Mouse (Mus musculus) heart, embryonic 15.5 days (tissue): ENCODE results near the gene Tcf7. TPM values are rescaled to one million over a fixed set of nuclear protein-coding genes. Genes with fewer than 3 reads are reported as not detected.

ENCODE experiments used
- ATAC-seq: fragments of 200-750 bp; cut with Nextera tagmentation; replicated peaks from 2 replicates; pipeline ENCODE4 v1.8.0; 2017; ENCODE audit warnings: low read depth, moderate TSS enrichment; ENCODE audit not compliant: insufficient number of reproducible peaks, insufficient read depth, low FRiP score
- H3K27ac ChIP-seq: fragments of 300-500 bp; sonication (generic); 2 replicates; pipeline ENCODE4 v1.5.1; 2015; ENCODE audit warnings: mild to moderate bottlenecking, inconsistent platforms
- H3K27me3 ChIP-seq: fragments of 300-500 bp; sonication (generic); 2 replicates; pipeline ENCODE4 v1.6.1; 2015; ENCODE audit warnings: inconsistent platforms
- H3K36me3 ChIP-seq: fragments of 300-500 bp; sonication (generic); 2 replicates; pipeline ENCODE4 v1.6.1; 2015; ENCODE audit warnings: mild to moderate bottlenecking, inconsistent platforms
- H3K4me1 ChIP-seq: fragments of 300-500 bp; sonication (generic); replicated peaks from 2 replicates; pipeline ENCODE4 v1.6.1; 2015; ENCODE audit warnings: inconsistent platforms
- H3K4me2 ChIP-seq: fragments of 300-500 bp; sonication (generic); 2 replicates; pipeline ENCODE4 v1.6.1; 2015; ENCODE audit warnings: inconsistent platforms, mild to moderate bottlenecking, moderate library complexity
- H3K4me3 ChIP-seq: fragments of 300-500 bp; sonication (generic); 2 replicates; pipeline ENCODE4 v1.5.1; 2015; ENCODE audit warnings: mild to moderate bottlenecking, inconsistent platforms
- H3K9ac ChIP-seq: fragments of 300-500 bp; sonication (generic); 2 replicates; pipeline ENCODE4 v1.6.1; 2015; ENCODE audit warnings: mild to moderate bottlenecking, inconsistent platforms
- H3K9me3 ChIP-seq: fragments of 300-500 bp; sonication (generic); replicated peaks from 2 replicates; pipeline ENCODE4 v1.6.1; 2016; ENCODE audit warnings: inconsistent platforms
- WGBS: fragments of 180-500 bp; shearing (Covaris S2); methylation state at CpG from one replicate; pipeline ENCODE4 v1.1.7; 2015; ENCODE audit warnings: mixed read lengths; 5-methylcytosine and 5-hydroxymethylcytosine counted together
- polyA plus RNA-seq: library from polyadenylated mRNA; unstranded; fragments of >200 nt; fragmentation: Nextera tagmentation; extraction: Ambion mirVana; gene quantifications from 2 replicates; pipeline ENCODE4 v1.2.1, GENCODE M21; 2015

Gene Tcf7
- polyA plus RNA-seq, 1 experiment from 2014 or later = 5.0 TPM

DNA sequence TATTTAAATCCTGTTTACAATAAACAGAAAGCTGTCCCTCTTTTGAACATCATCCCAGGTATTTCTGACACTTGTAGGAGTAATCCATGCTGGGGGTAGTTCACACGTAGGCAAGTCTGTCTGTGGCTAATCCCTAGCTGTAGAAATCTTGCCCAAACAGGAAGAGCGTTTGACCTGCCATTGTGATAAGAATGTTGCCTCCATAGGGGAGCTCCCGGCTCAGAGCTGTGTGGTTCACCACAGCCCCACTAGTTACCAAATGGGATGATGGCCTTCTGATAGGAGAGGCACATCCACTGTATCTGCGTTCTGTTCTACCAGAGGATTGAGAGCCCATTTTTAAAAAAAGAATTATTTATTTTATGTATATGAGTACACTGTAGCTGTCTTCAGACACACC is 22.5 kb upstream of the Tcf7 start:
- Histone ChIP-seq H3K27ac (no peak overlapping the region), H3K36me3 (no peaks in the 10 kb centered on the region), H3K9ac (no peak overlapping the region), H3K27me3 (no peaks in the 10 kb centered on the region), H3K4me2 (no peak overlapping the region), H3K9me3 (no peaks in the 10 kb centered on the region), H3K4me1 (no peaks in the 10 kb centered on the region), H3K4me3 (no peak overlapping the region)
- ATAC-seq = no peak
- whole genome bisulfite sequencing = 34% methylated on average over 4 of the region's 4 CpGs

DNA sequence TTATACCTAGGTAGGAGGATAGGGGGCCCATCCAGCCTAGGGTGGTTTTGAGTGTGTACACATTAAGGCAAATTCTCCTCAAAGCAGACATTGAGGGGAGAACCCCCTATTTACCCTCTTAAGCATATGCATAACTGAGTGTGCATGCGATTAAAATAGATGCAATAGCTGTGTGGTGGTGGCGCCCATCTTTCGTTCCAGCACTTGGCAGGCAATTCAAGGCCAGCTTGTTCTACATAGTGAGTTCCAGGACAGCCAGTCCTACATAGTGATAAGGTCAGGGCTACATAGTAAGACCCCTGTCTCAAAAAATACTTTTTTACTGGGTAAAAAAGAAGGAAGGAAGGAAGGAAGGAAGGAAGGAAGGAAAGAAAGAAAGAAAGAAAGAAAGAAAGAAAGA is 19.9 kb upstream of the Tcf7 start:
- no peaks in the 10 kb centered on the region for H3K27me3 ChIP-seq
- H3K9me3 ChIP-seq = no peaks in the 10 kb centered on the region
- H3K4me3 ChIP-seq = no peak overlapping the region
- no peak for ATAC-seq
- WGBS = 66% methylated on average over 3 of the region's 3 CpGs
- H3K36me3 ChIP-seq = no peaks in the 10 kb centered on the region
- peaks cover 11% of the 10 kb centered on the region; the same call in 1 of the 2 replicates for H3K4me1 ChIP-seq
- H3K4me2 ChIP-seq = no peak overlapping the region
- no peak overlapping the region for H3K27ac ChIP-seq
- no peak overlapping the region for H3K9ac ChIP-seq

DNA sequence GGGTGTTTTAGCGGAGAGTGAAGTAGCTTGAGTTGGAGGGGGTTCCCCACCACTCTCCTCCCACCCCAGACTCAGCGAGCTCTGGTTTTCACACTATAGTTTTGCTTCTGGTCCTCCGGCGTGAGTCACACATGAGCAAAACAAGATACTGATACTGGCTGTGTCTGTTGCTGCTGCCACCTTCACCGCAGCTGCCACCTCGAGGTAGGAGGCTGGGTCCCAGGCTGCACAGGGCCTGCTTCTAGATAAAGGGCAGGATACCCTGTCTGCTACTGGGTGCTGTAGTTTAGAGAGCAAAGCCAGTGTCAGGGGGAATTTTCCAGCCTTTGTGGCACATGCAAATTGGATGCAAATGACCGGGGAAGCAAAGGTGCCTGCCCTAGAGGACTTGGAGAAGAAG is 16.9 kb upstream of the Tcf7 start:
- H3K4me2 ChIP-seq = no peak overlapping the region
- 43% methylated on average over 7 of the region's 7 CpGs for WGBS
- no peaks in the 10 kb centered on the region for H3K9me3 ChIP-seq
- H3K9ac ChIP-seq = no peak overlapping the region
- no peaks in the 10 kb centered on the region for H3K36me3 ChIP-seq
- no peak overlapping the region for H3K27ac ChIP-seq
- H3K4me3 ChIP-seq = no peak overlapping the region
- H3K27me3 ChIP-seq = no peaks in the 10 kb centered on the region
- no peak for ATAC-seq
- peaks cover 11% of the 10 kb centered on the region; the same call in 1 of the 2 replicates for H3K4me1 ChIP-seq

DNA sequence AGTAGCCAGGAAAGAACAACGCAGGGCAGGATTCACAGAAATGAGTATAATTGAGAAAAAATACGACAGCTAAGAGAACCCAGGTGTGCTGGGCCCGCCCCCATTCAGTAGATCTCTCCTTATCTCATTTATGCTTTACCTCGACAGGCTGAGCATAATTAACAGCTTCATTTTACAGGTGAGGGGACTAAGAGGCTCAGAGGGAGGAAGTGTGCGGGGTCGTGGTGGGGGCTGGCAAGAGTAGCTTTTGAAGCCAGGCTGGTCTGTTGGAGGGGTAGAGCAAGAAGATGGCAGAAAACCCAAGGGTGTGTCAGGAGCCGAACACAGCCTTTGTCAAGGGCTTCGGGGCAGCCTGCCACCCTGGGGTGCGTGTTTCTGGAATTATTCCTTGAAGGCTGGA is 16.1 kb upstream of the Tcf7 start:
- H3K36me3 ChIP-seq = no peaks in the 10 kb centered on the region
- no peak overlapping the region for H3K4me3 ChIP-seq
- 82% methylated on average over 9 of the region's 9 CpGs for WGBS
- no peak overlapping the region for H3K9ac ChIP-seq
- no peak for ATAC-seq
- H3K27me3 ChIP-seq = no peaks in the 10 kb centered on the region
- no peak overlapping the region for H3K27ac ChIP-seq
- H3K9me3 ChIP-seq = no peaks in the 10 kb centered on the region
- H3K4me2 ChIP-seq = no peak overlapping the region
- peaks cover 11% of the 10 kb centered on the region; the same call in 1 of the 2 replicates for H3K4me1 ChIP-seq

DNA sequence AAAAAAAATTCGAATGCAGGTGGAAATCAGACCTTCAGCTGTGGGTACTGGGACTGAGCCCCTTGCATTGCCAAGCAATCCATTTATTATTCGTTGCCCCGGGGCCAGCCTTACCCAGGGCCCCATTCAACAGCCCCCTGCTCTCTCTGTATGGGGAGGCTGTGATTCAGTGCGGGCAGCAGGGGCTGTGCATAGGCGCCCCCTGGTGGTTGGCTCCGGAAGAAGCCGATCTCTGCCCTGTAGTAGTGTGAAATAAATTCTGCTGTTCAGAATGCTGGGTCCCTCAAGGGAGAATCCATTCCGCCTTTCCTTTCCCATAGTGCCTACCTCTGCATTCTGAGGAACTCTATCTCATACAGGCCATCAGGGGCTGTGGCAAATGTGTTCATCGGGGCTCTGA is 14.5 kb upstream of the Tcf7 start:
- Histone ChIP-seq H3K4me1 (peaks cover 11% of the 10 kb centered on the region; the same call in 1 of the 2 replicates), H3K4me2 (no peak overlapping the region), H3K4me3 (no peak overlapping the region), H3K36me3 (no peaks in the 10 kb centered on the region), H3K27me3 (no peaks in the 10 kb centered on the region), H3K9me3 (no peaks in the 10 kb centered on the region), H3K27ac (no peak overlapping the region), H3K9ac (no peak overlapping the region)
- WGBS = 11% methylated on average over 9 of the region's 9 CpGs
- ATAC-seq = peak; percentile 61; the same call in 1 of the 2 replicates

DNA sequence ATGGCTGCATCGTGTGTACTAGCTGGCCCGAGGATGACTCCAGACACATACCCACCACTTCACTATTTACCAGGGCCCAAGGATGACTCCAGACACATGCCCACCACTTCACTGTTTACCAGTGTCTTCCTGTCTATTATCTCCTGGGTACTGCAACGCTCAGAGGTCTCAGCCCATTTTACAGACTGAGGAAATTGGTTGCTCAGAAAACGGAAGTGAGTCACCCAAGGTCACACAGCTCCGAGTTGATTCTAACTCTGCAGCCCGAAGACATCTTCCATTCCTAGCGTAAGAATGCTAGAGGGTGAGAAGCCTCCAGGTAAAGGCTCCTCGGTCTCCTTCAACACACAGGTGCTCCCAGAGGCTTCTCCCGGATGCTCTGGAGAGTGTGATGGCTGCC is 11.3 kb upstream of the Tcf7 start:
- no peak for ATAC-seq
- Histone ChIP-seq H3K27me3 (no peaks in the 10 kb centered on the region), H3K9me3 (no peaks in the 10 kb centered on the region), H3K4me3 (no peak overlapping the region), H3K27ac (no peak overlapping the region), H3K4me2 (no peak overlapping the region), H3K36me3 (no peaks in the 10 kb centered on the region), H3K9ac (no peak overlapping the region), H3K4me1 (0 out of 2 replicates have a peak, but pooled peaks cover 5% of the 10 kb centered on the region)
- WGBS = 74% methylated on average over 9 of the region's 9 CpGs

DNA sequence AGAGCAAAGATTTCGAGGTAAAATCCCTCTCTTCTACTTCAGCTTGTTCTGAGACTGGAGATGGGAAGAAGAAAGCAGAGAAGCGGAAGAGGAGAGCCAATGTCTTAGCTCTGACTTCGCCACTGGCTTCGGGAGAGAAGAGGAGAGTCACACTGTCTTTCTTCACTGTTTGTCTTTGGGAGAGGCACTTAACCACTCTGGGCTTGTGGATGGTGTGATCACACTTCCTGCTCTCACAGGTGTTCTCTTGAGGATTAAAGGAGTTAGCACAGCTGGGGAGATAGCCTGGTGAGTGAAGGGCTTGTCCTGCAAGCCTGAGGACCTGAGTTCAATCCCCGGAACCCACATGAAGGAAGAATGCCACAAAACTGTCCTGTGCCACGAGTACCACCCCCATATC is 10.1 kb upstream of the Tcf7 start:
- Histone ChIP-seq H3K27me3 (no peaks in the 10 kb centered on the region), H3K4me2 (no peak overlapping the region), H3K4me3 (no peak overlapping the region), H3K4me1 (0 out of 2 replicates have a peak, but pooled peaks cover 2% of the 10 kb centered on the region), H3K36me3 (no peaks in the 10 kb centered on the region), H3K9ac (no peak overlapping the region), H3K9me3 (no peaks in the 10 kb centered on the region), H3K27ac (no peak overlapping the region)
- ATAC-seq = no peak
- 70% methylated on average over 6 of the region's 6 CpGs for WGBS

DNA sequence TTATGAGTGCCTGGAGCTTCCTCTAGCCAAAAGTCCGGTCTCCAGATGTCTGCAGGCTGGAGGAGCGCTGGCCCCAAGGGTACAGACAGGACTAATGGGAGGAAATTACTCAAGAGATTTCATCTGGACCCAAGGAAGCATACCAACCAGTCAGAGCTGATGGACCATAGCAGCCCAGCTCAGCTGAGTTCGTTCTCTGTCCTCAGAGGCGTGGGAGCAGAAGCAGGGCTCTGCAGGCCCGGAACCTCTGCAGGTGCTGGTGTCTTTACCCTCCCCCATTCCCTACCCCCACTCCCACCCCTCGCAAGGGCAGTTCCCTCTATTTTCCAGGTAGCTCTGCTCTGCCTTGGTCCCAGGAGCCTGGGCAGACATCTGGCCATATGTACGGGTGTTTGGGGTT is 9.5 kb upstream of the Tcf7 start:
- H3K27me3 ChIP-seq = no peaks in the 10 kb centered on the region
- H3K9ac ChIP-seq = no peak overlapping the region
- H3K4me1 ChIP-seq = no peaks in the 10 kb centered on the region
- H3K4me2 ChIP-seq = no peak overlapping the region
- 67% methylated on average over 7 of the region's 7 CpGs for WGBS
- H3K36me3 ChIP-seq = no peaks in the 10 kb centered on the region
- H3K4me3 ChIP-seq = no peak overlapping the region
- no peak overlapping the region for H3K27ac ChIP-seq
- no peaks in the 10 kb centered on the region for H3K9me3 ChIP-seq
- ATAC-seq = no peak

DNA sequence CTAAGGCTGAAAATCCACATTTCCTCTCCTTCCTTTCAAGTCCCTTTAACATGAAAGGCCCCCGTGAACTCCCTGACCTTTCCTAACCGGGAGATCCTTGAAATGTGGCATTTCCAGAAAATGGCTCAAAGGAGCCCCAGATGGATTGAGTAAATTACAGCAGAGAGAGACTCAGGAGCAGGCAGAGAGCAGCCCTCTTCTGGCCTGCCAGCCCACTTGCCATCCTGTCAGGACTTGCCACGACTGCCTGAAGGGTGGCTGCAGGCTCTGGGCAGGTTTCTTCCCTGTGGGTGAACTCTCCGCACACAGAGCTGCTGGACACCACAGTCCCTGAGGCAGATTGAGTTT is 4.1 kb upstream of the Tcf7 start:
- Histone ChIP-seq H3K4me1 (peaks cover 25% of the 10 kb centered on the region), H3K9ac (no peak overlapping the region), H3K9me3 (no peaks in the 10 kb centered on the region), H3K4me3 (no peak overlapping the region), H3K27ac (no peak overlapping the region), H3K4me2 (no peak overlapping the region), H3K27me3 (peaks cover 10% of the 10 kb centered on the region), H3K36me3 (no peaks in the 10 kb centered on the region)
- 41% methylated on average over 4 of the region's 4 CpGs for WGBS
- no peak for ATAC-seq

DNA sequence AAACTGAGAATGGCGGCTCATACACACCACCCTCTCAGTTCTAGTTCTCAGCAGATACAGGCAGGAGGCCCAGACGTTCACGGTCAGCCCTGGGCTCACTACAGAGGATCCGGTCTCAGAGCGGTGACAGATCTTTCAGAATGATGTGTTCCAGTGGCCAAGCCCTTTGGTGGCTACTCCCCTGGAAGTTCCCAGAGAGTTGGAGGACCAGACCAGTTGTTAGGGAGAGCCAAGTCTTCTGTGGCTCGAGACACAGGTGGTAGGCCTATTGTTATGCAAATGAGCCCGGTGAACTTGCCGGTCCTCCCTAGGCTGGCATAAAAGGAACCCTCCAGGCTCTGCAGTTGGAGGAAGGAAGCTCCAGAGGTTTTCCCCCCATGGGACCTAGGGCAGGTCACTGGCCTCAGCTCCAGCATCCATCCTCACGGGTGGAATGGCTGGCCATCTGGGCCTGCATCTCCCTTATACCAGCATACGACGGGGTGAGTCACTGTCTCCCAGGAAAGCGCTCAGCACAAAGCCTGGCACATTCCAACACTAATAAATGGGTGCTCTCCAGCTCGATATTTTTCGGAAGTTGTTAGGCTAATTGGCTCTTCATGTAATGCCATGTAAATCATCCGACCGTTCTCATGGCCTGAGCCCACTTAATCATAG is 3.6 kb upstream of the Tcf7 start:
- ATAC-seq = no peak
- H3K27ac ChIP-seq = no peak overlapping the region
- H3K4me2 ChIP-seq = no peak overlapping the region
- WGBS = 43% methylated on average over 16 of the region's 16 CpGs
- H3K9ac ChIP-seq = no peak overlapping the region
- H3K4me3 ChIP-seq = no peak overlapping the region
- no peaks in the 10 kb centered on the region for H3K36me3 ChIP-seq
- H3K4me1 ChIP-seq = peaks cover 25% of the 10 kb centered on the region
- no peaks in the 10 kb centered on the region for H3K9me3 ChIP-seq
- peaks cover 13% of the 10 kb centered on the region for H3K27me3 ChIP-seq

DNA sequence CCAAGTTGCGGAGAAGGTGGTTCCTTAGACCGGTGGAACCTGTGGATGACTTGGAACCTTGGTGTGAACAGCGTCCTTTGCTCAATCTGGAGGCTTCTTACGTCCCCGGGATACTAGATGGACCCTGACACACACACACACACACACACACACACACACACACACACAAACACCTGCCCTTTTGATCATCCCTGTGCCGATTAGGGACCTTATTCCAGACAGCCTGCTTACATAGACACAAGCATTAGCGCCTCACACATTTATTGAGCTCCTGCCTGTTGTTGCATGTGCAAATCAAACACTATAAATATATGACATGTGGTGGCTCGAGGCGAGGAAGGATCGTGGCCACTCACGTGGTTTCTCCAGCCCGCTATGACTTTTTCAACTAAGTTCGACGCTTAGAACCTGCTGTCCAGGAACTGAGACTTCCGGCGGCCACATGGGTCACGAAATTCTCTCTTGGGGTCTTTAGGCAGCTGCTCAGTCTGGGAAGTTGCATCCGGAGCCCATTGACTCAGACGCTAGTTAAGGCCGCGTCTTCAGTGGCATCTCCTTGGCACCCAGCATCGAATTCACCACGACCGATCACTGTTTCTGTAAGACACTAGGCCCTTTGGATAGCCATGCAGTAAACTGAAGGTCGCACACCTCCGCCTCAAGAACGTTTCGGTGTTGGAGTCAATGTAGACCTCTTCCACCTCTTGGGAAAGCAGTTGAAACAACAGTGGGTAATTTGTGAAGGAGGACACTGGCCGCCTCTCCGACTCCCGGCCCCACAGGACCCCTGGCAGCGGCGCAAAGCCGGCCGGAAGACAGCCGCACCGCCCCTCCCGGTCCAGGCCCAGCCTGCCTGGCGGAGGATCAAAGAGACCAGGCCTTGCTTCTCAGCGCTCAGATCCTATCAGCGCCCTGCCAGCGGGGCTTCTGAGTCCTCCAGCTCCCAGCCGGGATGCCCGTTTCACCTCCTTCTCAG is 1.1 kb upstream of the Tcf7 start:
- no peak for ATAC-seq
- peak overlapping the region; percentile 98 for H3K4me2 ChIP-seq
- peaks cover 25% of the 10 kb centered on the region for H3K4me1 ChIP-seq
- no peak overlapping the region for H3K27ac ChIP-seq
- WGBS = 12% methylated on average over 44 of the region's 44 CpGs
- H3K9ac ChIP-seq = peak overlapping the region; percentile 17; the same call in 1 of the 2 replicates
- H3K9me3 ChIP-seq = no peaks in the 10 kb centered on the region
- H3K4me3 ChIP-seq = peak overlapping the region; percentile 62
- peaks cover 21% of the 10 kb centered on the region for H3K27me3 ChIP-seq
- no peaks in the 10 kb centered on the region for H3K36me3 ChIP-seq
